Mouse (Mus musculus) heart, postnatal 0 days (tissue): ENCODE measurements around the gene Cep89. TPM values are rescaled to one million over a fixed set of nuclear protein-coding genes. Genes with fewer than 3 reads are reported as not detected.

Source experiments
- ATAC-seq: fragments of 200-750 bp; cut with Nextera tagmentation; 2 replicates; pipeline ENCODE4 v1.8.0; 2017; ENCODE audit warnings: low read depth, moderate number of reproducible peaks, moderate library complexity; ENCODE audit not compliant: insufficient read depth
- DNase-seq: peaks from one replicate; pipeline ENCODE4 v3.0.0-alpha.2; 2016; ENCODE audit warnings: low spot score
- H3K27ac ChIP-seq: fragments of 300-500 bp; sonication (generic); 2 replicates; pipeline ENCODE4 v1.5.1; 2014; ENCODE audit warnings: low read depth, mild to moderate bottlenecking
- H3K27me3 ChIP-seq: fragments of 300-500 bp; sonication (generic); 2 replicates; pipeline ENCODE4 v1.6.1; 2014; ENCODE audit warnings: low read length, mixed read lengths; ENCODE audit not compliant: control insufficient read depth, insufficient read depth
- H3K36me3 ChIP-seq: fragments of 300-500 bp; sonication (generic); replicated peaks from 2 replicates; pipeline ENCODE4 v1.6.1; 2014; ENCODE audit warnings: low read length, mixed read lengths; ENCODE audit not compliant: control insufficient read depth, insufficient read depth
- H3K4me1 ChIP-seq: fragments of 300-500 bp; sonication (generic); 2 replicates; pipeline ENCODE4 v1.6.1; 2014; ENCODE audit warnings: antibody characterized with exemption; ENCODE audit not compliant: control insufficient read depth, insufficient read depth
- H3K4me2 ChIP-seq: fragments of 300-500 bp; sonication (generic); 2 replicates; pipeline ENCODE4 v1.6.1; 2014; ENCODE audit warnings: low read depth, mild to moderate bottlenecking, low read length, moderate library complexity
- H3K4me3 ChIP-seq: fragments of 300-500 bp; sonication (generic); 2 replicates; pipeline ENCODE4 v1.5.1; 2014; ENCODE audit warnings: low read depth, low read length
- H3K9ac ChIP-seq: fragments of 300-500 bp; sonication (generic); replicated peaks from 2 replicates; pipeline ENCODE4 v1.6.1; 2014; ENCODE audit warnings: low read depth, low read length, mixed read lengths
- H3K9me3 ChIP-seq: fragments of 300-500 bp; sonication (generic); replicated peaks from 2 replicates; pipeline ENCODE4 v1.6.1; 2016; ENCODE audit warnings: low read length; ENCODE audit not compliant: control insufficient read depth
- CTCF ChIP-seq: IDR thresholded peaks from 2 replicates; pipeline ENCODE4 v1.5.1; 2016; ENCODE audit warnings: antibody characterized with exemption, control low read depth, low read depth
- EP300 ChIP-seq: IDR thresholded peaks from 2 replicates; pipeline ENCODE4 v1.6.1; 2016; ENCODE audit warnings: antibody characterized with exemption, low read depth
- WGBS: fragments of 180-500 bp; shearing (Covaris S2); extraction: QIAGEN DNeasy Blood & Tissue Kit; methylation state at CpG from one replicate; pipeline ENCODE4 v1.1.7; 2014; 5-methylcytosine and 5-hydroxymethylcytosine counted together
- polyA plus RNA-seq: library from polyadenylated mRNA; unstranded; fragments of >200 nt; fragmentation: Nextera tagmentation; extraction: Ambion mirVana; gene quantifications from 2 replicates; pipeline ENCODE4 v1.2.1, GENCODE M21; 2015
- total RNA-seq: library from RNA; depleted of rRNA; stranded (reverse); fragments of >200 nt; gene quantifications from 2 replicates; pipeline ENCODE4 v1.2.3, GENCODE M21; 2014; ENCODE audit warnings: low replicate concordance; rRNA removed

Gene Cep89
- total RNA-seq (8.6 and 34.4 TPM in 2 replicates), polyA plus RNA-seq (21.6 and 22.7 TPM in 2 replicates)

- Histone ChIP-seq H3K27ac (0 out of 2 replicates have a peak within 1 kb of the TSS, but pooled peaks have one; percentile 11), H3K9ac (peak within 1 kb of the TSS; percentile 65), H3K36me3 (peaks cover 27% of the 10 kb centered on the region), H3K27me3 (no peaks in the 10 kb centered on the region), H3K4me1 (peaks cover 16% of the 10 kb centered on the region), H3K4me3 (peak within 1 kb of the TSS; percentile 81), H3K9me3 (no peaks in the 10 kb centered on the region), H3K4me2 (peak within 1 kb of the TSS; percentile 81)
- TF ChIP-seq EP300: peak; percentile 67; the same call in 1 of the 2 replicates
- no peak for TF ChIP-seq CTCF
- DNase-seq (peak; percentile 98), ATAC-seq (peak; percentile 97)
- under 1% methylated on average over 28 of the region's 28 CpGs for WGBS
These were observed at the start of gene Cep89, which contains the start of gene Faap24 for GRCm38 (mm10) chr7:35396542-35397168. Gene Cep89, plus strand, starts transcription at chr7:35397035. Gene Faap24, minus strand, starts transcription at chr7:35396836.

- Histone ChIP-seq H3K9me3 (no peaks in the 10 kb centered on the region), H3K4me1 (no peaks in the 10 kb centered on the region), H3K27ac (no peak overlapping the region), H3K4me3 (no peak overlapping the region), H3K36me3 (no peaks in the 10 kb centered on the region), H3K27me3 (no peaks in the 10 kb centered on the region), H3K9ac (no peak overlapping the region), H3K4me2 (no peak overlapping the region)
- ATAC-seq (no peak), DNase-seq (no peak)
- 40% methylated on average over 18 of the region's 18 CpGs for WGBS
- no peak for TF ChIP-seq EP300
- TF ChIP-seq CTCF: no peak
These were observed 48.7 kb upstream of the Cep89 start for GRCm38 (mm10) chr7:35347918-35348700.

- 89% methylated on average over 4 of the region's 4 CpGs for WGBS
These were observed 47.8 kb upstream of the Cep89 start for GRCm38 (mm10) chr7:35349022-35349421.

GRCm38 (mm10) chr7:35349886-35350684, 46.8 kb upstream of the Cep89 start:
- Histone ChIP-seq H3K9me3 (no peaks in the 10 kb centered on the region), H3K4me2 (no peak overlapping the region), H3K27ac (no peak overlapping the region), H3K27me3 (no peaks in the 10 kb centered on the region), H3K4me1 (no peaks in the 10 kb centered on the region), H3K36me3 (no peaks in the 10 kb centered on the region), H3K4me3 (no peak overlapping the region), H3K9ac (no peak overlapping the region)
- 90% methylated on average over 8 of the region's 8 CpGs for WGBS
- ATAC-seq (no peak), DNase-seq (no peak)
- TF ChIP-seq CTCF (no peak), EP300 (no peak)

More at GRCm38 (mm10) chr7:35349022-35349421, 47.8 kb upstream of the Cep89 start:
- Histone ChIP-seq H3K27me3 (no peaks in the 10 kb centered on the region), H3K4me3 (no peak overlapping the region), H3K4me1 (no peaks in the 10 kb centered on the region), H3K4me2 (no peak overlapping the region), H3K36me3 (no peaks in the 10 kb centered on the region), H3K9me3 (no peaks in the 10 kb centered on the region), H3K9ac (no peak overlapping the region), H3K27ac (no peak overlapping the region)
- ATAC-seq: no peak
- no peak for DNase-seq
- no peak for TF ChIP-seq EP300

- WGBS: 94% methylated on average over 3 of the region's 3 CpGs
These were observed 45.7 kb upstream of the Cep89 start for GRCm38 (mm10) chr7:35351155-35351554.

More at GRCm38 (mm10) chr7:35351155-35351554, 45.7 kb upstream of the Cep89 start:
- no peak overlapping the region for H3K4me3 ChIP-seq
- no peak for DNase-seq
- no peak overlapping the region for H3K27ac ChIP-seq
- TF ChIP-seq EP300: no peak
- no peak overlapping the region for H3K9ac ChIP-seq
- no peak overlapping the region for H3K4me2 ChIP-seq
- ATAC-seq: no peak
- no peaks in the 10 kb centered on the region for H3K4me1 ChIP-seq
- H3K27me3 ChIP-seq: no peaks in the 10 kb centered on the region
- no peaks in the 10 kb centered on the region for H3K36me3 ChIP-seq
- H3K9me3 ChIP-seq: no peaks in the 10 kb centered on the region
